Mouse (Mus musculus) hematopoietic stem cell, adult 5-6 weeks (primary cell): ENCODE results near the gene Hist1h2bh. TPM values are rescaled to one million over a fixed set of nuclear protein-coding genes. Genes with fewer than 3 reads are reported as not detected.
A peak's percentile ranks its signal among the peaks of the same experiment; 100 is the strongest.

ENCODE experiments used
- ATAC-seq, 2 experiments: fragments of 125-278 bp in 1 of 2; replicated peaks in 1 of 2; 2 replicates each; pipeline ENCODE4 v1.8.0; 2016 to 2017; ENCODE audit warnings: inconsistent platforms in 2 of 2, mild to moderate bottlenecking in 2 of 2, moderate number of reproducible peaks in 2 of 2, low read depth in 1 of 2, moderate TSS enrichment in 1 of 2; ENCODE audit not compliant: low FRiP score in 2 of 2, poor library complexity in 2 of 2, severe bottlenecking in 2 of 2, insufficient read depth in 1 of 2, low TSS enrichment in 1 of 2
- total RNA-seq: library from RNA; stranded (forward); fragments of 172-1452, 232-1000 nt; gene quantifications from 2 replicates; pipeline ENCODE4 v1.2.3, GENCODE M21; 2017

The Hist1h2bh gene
- total RNA-seq, 1 experiment from 2014 or later = 59.1 TPM

DNA sequence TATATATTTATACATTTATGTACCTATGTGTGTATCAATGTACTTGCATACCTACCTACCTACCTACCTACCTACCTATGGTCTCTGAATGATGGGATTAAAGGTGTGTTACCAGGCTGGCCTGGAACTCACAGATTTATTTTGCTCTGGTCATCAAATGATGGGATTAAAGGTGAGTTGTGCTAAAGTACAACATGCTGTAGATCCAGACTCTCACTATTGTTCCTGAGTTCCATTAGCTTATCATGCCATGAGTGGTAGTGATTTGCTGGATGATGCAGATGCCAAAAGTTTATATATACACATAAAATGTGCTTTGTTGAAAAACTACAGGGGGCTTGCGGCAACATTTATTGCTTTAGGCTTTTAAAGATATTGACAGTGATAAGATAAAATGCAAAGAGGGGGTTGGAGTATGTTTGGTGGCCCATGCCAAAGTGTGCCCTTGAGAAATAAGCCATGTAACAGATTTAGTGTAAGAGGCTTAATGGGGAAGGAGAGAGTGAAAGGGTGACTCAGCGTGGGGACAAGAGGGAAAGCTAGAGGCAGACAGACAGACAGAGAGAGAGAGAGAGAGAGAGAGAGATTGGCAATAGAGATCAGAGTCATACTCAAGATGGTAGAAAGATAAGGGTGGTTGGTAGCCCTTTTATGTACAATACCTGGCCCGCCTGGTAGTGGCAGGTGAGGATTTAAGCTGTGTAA is 6.0 kb downstream of the Hist1h2bh start:
- ATAC-seq = no peak

GRCm38 (mm10) chr13:23536076-23536822 is 6.9 kb downstream of the Hist1h2bh start:
- ATAC-seq = no peak

- ATAC-seq = peak; percentile 71 to 74
Measured at GRCm38 (mm10) chr13:23535137-23536075, 7.8 kb downstream of the Hist1h2bh start, which contains the start of gene Hist1h3g. Hist1h3g (plus strand) TSS chr13:23535422.

DNA sequence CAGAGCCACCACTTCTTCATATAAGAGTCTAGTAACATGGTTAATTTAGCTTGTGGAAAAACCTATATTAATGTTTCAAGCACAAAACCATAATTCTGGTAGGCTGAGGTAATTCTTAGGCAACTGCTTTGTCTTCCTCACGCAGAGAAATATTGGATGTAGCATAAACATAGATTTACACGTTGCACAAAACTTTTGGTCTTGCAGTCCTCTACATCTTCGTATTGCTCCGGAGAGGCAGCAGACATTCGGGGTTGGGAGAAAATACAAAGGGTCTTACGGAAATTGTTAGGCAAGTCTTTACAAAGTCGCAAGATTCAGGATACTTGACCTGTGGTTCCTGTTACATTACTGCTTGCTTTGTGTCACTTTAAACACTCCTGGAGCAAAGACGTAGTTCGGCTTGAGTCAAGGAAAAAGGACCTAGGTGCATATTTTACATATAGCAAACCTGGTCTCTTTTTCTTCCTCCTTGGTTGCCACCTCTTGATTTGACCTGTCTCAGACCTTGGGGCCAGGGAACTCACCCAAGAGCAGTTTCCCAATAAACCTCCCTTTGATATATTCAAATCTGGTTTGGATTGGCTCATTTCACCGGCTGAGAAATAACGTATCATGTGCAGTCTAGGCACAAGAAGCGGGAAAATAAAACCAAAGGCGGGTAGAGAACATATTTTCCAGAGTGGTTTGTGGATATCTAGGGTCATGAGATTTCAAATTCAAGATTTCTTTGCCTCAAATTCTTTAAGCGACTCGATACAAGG is 8.6 kb downstream of the Hist1h2bh start:
- ATAC-seq = no peak

DNA sequence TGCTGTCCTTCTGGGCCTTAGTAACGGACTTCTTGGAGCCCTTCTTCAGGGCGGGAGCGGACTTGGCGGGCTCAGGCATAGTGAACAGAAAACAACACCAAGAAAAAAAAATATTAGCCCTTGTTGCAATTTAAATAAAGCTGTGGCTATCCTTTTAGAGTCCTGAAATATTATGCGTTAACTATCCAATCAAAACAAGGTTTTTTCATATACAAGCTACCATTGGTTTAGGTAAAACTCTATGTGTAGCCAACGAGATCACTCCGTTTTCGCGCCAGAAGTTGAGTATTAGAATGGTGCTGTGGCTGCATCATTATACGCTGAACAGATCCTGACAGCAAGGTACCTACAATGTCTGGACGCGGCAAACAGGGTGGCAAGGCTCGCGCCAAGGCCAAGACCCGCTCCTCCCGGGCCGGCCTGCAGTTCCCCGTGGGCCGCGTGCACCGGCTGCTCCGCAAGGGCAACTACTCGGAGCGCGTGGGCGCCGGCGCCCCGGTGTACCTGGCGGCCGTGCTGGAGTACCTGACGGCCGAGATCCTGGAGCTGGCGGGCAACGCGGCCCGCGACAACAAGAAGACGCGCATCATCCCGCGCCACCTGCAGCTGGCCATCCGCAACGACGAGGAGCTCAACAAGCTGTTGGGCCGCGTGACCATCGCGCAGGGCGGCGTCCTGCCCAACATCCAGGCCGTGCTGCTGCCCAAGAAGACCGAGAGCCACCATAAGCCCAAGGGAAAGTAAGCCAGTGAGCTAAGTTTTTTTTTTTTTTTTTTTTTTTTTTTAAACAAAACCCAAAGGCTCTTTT is 9.4 kb downstream of the Hist1h2bh start, which contains the start of gene Hist1h2af:
Hist1h2af (plus strand) TSS at position 347 of the 808 bp plus-strand sequence.
- ATAC-seq = peak; percentile 38 to 39

GRCm38 (mm10) chr13:23532262-23533075 is 10.7 kb downstream of the Hist1h2bh start:
- ATAC-seq = no peak

- ATAC-seq = peak; percentile 73 to 77
Measured at GRCm38 (mm10) chr13:23530901-23531875, 12.0 kb downstream of the Hist1h2bh start, which contains the start of gene Hist1h4h. Hist1h4h (plus strand) TSS chr13:23531050.

DNA sequence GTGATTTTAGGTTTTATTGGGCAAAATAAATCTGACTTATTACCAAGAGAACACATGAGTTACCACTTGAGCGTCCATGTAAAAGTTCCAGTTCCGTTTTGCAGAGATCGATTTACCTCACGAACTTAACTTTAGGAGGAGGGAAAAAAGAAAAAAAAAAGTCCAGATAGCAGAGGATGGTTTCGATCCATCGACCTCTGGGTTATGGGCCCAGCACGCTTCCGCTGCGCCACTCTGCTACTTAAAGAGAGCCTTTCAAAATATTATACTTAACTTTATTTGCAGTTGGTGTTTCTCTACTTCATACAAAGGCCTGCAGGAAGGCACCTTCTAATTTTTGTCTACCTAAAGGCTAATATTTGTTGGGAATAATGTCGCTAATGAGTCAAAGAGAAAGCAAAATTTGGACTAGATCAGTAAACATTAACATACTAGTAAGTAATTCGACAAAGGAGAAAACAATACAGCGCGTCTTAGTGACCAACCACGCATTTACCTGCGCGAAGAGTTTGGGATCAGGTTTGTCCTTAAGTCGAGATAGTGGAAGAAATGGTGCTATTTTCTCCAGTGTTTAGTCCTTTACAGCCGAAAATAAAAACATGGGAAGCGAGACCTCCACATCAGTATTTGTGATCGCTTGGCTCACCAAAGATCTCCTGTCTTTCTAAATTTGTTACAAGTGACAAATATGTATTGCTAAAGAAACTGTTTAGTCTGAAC is 12.9 kb downstream of the Hist1h2bh start:
- ATAC-seq = no peak

GRCm38 (mm10) chr13:23529480-23530165 is 13.6 kb downstream of the Hist1h2bh start:
- ATAC-seq = no peak

DNA sequence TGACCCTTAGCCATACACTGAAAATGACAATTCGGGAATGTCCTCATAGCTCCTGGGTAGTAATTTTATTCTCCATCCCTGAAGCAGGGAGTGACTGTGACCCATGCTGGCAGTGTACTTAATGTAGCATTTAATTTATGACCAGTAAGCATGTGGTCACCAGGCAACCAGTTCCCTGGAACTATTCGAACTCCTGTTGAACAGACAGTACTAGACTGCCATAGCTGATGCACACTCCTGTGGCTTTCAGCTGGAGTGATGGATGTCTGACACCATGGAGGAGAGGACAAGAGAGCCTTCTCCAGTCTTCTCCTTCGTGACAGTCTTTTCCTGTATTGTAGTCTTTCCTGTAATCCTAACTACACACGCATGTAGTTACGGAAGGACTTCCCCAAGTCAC is 14.2 kb downstream of the Hist1h2bh start:
- ATAC-seq = no peak

DNA sequence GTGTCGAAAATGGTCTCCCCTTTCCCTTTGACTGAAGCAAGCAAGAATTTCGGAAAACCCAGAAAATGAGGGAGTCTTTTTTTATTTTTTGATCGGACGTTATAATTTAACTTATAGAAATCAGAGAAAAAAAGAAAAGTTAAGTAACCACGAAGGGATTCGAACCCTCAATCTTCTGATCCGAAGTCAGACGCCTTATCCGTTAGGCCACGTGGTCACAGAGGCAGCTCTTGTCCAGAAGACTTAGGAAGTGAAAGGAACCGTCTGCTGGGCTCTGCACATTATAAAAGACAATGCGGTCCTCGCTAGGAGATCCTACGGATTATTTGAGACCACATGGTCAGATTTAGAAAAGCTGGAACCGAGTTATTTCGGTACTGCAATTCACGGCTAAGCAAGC is 16.9 kb downstream of the Hist1h2bh start:
- peak in 1 of 2 experiments; percentile 51; a peak in 3 of 4 replicates for ATAC-seq

DNA sequence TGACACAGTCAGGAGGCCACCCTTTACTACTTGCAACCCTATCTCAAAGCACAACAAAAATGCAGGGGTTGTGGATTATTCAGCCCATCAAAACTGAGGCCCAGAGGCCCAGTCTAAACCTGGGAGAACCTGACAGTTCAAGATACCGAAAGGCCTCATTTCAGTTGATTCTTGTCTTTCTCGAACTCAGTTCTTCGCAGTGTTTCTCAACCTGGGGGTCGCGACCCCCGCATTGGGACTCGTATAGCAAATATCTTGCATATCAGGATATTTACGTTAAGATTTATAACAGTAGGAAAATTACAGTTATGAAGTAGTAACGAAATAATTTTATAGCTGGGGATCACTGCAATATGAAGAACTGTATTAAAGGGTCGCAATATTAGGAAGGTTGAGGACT is 17.3 kb downstream of the Hist1h2bh start:
- ATAC-seq = no peak

GRCm38 (mm10) chr13:23524654-23525053 is 18.5 kb downstream of the Hist1h2bh start:
- peak; percentile 55 to 57 for ATAC-seq
